Mouse (Mus musculus): ENCODE measurements at regions not wholly inside any gene's neighbourhood (a gene's known extent, or its start where the extent isn't known, plus 50 kb on each side); places are given as distances from the start of the nearest gene placed in this dataset.

DNA sequence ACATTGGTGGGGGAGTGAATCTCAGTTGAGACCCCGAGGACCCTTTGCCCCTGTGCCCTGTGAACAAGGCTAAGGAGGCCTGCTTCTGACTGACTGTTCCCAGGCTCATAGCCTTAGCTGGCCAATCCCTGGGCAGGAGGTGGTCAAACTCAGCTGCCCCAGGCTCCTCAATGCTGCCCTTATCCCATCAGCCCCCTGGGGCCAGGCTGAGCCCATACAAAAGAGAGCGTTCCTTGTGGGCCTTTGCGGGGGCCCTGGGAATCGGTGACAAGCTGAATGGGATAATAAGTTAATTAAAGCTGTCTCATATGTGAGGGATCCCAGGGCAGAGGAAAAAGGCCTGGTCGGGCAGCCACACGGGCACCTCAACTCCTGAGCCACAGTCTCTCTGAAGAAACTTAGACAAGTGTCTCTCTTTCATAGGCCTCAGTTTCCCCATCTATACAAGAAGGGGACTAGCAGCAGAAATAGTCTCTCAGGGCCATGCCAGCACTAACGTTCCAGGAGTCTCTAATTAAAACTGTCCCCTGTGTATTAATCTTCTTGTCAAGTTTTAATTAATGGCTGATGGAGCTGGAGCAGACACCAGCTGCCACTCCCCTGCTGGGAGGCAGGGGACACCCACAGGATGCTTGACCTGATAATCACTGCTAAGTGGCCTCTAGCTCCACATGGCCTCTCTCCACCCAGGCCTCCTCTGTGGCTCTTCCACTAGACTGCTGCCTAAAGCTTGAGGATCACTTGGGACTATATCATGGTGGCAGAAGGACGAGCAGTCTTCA, 84.9 kb downstream of the Efnb1 start:
- no peak for TF ChIP-seq CTCF (IDR thresholded peaks at IDR 0.05; ENCODE audit: control insufficient read depth, insufficient read depth, insufficient replicate concordance, low read depth, low read length)
- no peak for TF ChIP-seq POLR2A (IDR thresholded peaks at IDR 0.05; ENCODE audit: control insufficient read depth, low read depth, low read length)
